Mouse (Mus musculus): ENCODE results near the gene Ccdc62. TPM values are rescaled to one million over a fixed set of nuclear protein-coding genes. Genes with fewer than 3 reads are reported as not detected.
A peak's percentile ranks its signal among the peaks of the same experiment; 100 is the strongest.

The Ccdc62 gene
- polyA plus RNA-seq, 1 experiment from 2014 or later: 5.0 TPM

DNA sequence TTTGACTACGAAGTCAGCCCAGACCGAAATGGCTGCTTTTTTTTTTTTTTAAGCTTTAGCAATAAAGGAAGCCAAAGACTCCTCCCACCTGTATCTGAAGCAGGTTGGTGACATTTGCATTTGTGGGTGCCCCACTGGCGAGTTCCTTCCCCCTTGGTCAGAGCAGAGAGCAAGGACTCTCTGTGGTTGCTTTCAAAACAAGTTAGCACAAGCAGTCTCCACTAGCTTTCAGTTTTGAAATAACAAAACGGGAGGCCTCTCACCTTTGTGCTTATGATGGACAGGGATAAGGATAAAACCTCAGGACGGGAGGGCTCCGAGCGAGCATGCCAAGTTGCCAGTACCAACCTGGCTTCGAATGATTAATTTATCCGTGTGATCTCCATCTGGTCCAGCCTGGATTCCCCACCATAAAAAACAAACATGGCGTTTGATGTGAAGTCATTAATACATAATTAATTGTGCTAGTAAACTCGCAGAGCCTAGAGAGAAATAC, 44.2 kb downstream of the Ccdc62 start:
- H3K9me3 ChIP-seq: no peaks in the 10 kb centered on the region
- H3K27ac ChIP-seq: no peak overlapping the region
- peak overlapping the region; percentile 78 for H3K4me3 ChIP-seq
- peaks cover 46% of the 10 kb centered on the region for H3K27me3 ChIP-seq (ENCODE audit: poor library complexity, severe bottlenecking)
- peaks cover 42% of the 10 kb centered on the region for H3K4me1 ChIP-seq
- 41% methylated on average over 11 of the region's 11 CpGs for WGBS
- H3K36me3 ChIP-seq (replicated peaks): no peaks in the 10 kb centered on the region
- no peak for DNase-seq (ENCODE audit: extremely low spot score, low spot score)

DNA sequence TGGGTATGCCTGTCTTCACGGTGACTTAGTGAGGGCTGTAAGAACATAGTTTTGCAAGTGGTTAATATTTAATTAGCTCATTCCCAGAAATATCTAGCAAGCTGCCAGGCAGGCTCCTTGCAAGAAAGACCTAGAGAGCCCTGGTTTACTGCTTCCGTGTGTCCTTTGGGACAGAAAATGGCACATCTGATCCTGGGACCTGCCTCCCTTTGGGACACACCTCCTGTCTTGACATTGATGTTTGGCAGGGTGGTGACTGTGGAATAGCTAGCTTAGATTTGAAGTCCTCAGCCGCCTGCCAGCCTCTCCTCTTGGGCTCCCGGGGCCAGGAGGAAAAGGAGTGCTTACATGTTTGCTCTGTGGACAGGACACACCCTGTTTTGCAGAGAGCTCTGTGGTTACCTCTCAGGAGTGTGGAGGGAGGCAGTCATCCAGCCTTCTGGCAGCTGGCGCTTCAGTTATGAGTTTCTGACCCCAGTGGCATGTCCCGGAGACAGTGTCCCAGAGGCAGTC, 45.2 kb downstream of the Ccdc62 start:
- no peaks in the 10 kb centered on the region for H3K9me3 ChIP-seq
- peaks cover 42% of the 10 kb centered on the region for H3K4me1 ChIP-seq
- H3K27me3 ChIP-seq (ENCODE audit: poor library complexity, severe bottlenecking): peaks cover 46% of the 10 kb centered on the region
- no peaks in the 10 kb centered on the region for H3K36me3 ChIP-seq (replicated peaks)
- H3K27ac ChIP-seq: no peak overlapping the region
- H3K4me3 ChIP-seq: no peak overlapping the region
- DNase-seq (ENCODE audit: extremely low spot score, low spot score): no peak
- 85% methylated on average over 6 of the region's 6 CpGs for WGBS

DNA sequence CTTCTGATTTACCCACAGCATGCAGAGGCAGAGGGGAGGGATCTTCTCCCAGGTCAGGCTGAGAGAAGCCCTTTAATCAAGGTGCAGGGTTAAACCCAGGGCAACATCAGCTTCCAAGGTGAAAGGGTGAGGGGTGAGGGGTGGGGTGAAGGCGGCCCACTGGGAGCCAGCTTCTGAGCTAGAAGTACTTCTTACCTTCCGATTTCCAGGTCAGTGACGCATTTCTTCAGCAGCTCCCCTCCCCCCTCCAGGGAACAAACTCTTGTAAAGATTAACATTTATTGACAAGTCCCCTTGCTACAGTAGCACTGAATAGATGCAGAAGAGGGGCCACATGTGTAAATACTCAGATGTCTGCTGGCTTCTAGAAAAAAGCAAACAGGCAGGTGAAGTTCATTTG, 46.8 kb downstream of the Ccdc62 start:
- Histone ChIP-seq H3K4me3 (no peak overlapping the region), H3K36me3 (replicated peaks) (no peaks in the 10 kb centered on the region), H3K4me1 (peaks cover 42% of the 10 kb centered on the region), H3K27me3 (ENCODE audit: poor library complexity, severe bottlenecking) (peaks cover 39% of the 10 kb centered on the region), H3K9me3 (no peaks in the 10 kb centered on the region), H3K27ac (no peak overlapping the region)
- DNase-seq (ENCODE audit: extremely low spot score, low spot score): no peak
- WGBS: 48% methylated on average over 3 of the region's 3 CpGs

DNA sequence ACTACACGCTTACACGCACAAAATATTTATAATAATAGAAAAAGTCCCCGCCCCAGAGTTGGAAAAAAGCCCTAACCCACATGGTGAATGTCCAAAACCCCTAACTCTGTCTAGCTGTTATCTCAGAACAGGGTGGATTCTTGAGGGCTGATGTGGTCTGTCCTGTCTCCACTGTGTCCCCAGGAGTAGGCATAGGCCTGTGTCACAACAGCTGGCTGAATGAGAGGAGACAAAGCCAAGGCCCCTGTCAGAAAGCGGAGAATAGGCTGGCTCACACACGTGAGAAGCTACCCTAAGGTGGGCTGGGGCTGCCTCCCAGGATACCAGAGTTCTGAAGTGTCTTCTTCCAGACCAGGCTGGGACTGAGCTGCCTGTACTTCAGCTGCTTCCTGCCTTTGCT, 47.7 kb downstream of the Ccdc62 start:
- WGBS: 83% methylated on average over 5 of the region's 5 CpGs
- DNase-seq (ENCODE audit: extremely low spot score, low spot score): no peak
- peaks cover 45% of the 10 kb centered on the region for H3K4me1 ChIP-seq
- H3K36me3 ChIP-seq (replicated peaks): no peaks in the 10 kb centered on the region
- peaks cover 31% of the 10 kb centered on the region for H3K27me3 ChIP-seq (ENCODE audit: poor library complexity, severe bottlenecking)
- no peak overlapping the region for H3K4me3 ChIP-seq
- no peak overlapping the region for H3K27ac ChIP-seq
- H3K9me3 ChIP-seq: no peaks in the 10 kb centered on the region

DNA sequence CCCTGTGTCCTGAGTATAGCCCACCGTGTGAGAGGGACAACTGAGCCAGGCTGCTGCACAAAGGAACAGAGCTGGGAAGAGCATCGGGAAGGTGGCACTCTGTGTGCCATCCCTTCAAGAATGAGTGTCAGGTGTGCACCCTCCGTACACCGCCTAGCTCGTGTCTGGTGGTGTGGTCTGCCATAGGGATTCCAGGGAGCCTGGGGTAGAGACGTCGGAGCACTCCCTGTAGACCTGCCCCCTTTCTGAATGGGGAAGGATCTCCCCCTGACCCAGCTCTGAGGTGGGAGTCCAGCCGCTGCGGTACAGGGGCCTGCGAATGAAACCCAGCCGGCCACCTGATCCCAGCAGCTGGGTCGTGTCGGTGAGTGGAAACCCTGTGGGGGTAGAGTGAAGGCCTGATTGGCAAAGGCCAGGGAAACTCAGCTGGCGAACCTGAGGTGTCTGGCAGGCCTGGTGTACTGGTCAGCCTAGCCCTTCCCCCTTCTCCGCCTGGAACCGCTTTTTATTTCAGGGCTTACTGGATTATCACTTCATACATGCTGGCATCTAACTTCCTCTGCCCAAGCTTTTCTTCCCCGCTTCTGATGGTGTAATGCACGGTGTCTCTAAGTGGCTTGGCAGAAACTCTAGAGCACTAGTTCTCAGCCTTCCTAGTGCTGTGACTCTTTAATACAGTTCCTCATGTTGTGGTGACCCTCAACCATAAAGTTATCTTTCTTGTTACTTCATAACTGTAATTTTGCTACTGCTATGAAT, 48.9 kb downstream of the Ccdc62 start:
- WGBS: 86% methylated on average over 18 of the region's 18 CpGs
- H3K4me3 ChIP-seq: no peak overlapping the region
- DNase-seq (ENCODE audit: extremely low spot score, low spot score): no peak
- H3K9me3 ChIP-seq: no peaks in the 10 kb centered on the region
- no peak overlapping the region for H3K27ac ChIP-seq
- peaks cover 32% of the 10 kb centered on the region for H3K4me1 ChIP-seq
- H3K36me3 ChIP-seq (replicated peaks): no peaks in the 10 kb centered on the region
- peaks cover 25% of the 10 kb centered on the region for H3K27me3 ChIP-seq (ENCODE audit: poor library complexity, severe bottlenecking)

DNA sequence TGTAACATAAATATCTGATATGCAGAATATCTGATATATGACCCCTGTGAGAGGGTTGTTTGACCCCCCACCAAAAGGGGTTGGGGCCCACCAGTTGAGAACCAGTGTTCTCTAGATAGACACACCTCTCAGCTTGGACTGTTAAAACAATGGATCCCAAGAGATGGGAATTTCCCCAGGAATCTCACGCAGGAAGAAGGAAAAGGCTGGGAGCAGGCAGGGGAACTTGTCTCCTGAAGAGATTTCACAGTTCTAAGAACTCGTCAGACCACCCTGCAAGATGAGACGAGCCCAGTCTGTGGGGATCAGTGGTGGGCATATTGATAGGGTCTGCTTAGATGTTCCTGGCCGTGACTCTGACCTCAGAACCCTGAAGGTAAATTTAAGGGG, 49.5 kb downstream of the Ccdc62 start:
- H3K27me3 ChIP-seq (ENCODE audit: poor library complexity, severe bottlenecking): peaks cover 19% of the 10 kb centered on the region
- no peak for DNase-seq (ENCODE audit: extremely low spot score, low spot score)
- 71% methylated on average over 4 of the region's 4 CpGs for WGBS
- H3K4me3 ChIP-seq: no peak overlapping the region
- no peak overlapping the region for H3K27ac ChIP-seq
- no peaks in the 10 kb centered on the region for H3K36me3 ChIP-seq (replicated peaks)
- H3K9me3 ChIP-seq: no peaks in the 10 kb centered on the region
- peaks cover 27% of the 10 kb centered on the region for H3K4me1 ChIP-seq

DNA sequence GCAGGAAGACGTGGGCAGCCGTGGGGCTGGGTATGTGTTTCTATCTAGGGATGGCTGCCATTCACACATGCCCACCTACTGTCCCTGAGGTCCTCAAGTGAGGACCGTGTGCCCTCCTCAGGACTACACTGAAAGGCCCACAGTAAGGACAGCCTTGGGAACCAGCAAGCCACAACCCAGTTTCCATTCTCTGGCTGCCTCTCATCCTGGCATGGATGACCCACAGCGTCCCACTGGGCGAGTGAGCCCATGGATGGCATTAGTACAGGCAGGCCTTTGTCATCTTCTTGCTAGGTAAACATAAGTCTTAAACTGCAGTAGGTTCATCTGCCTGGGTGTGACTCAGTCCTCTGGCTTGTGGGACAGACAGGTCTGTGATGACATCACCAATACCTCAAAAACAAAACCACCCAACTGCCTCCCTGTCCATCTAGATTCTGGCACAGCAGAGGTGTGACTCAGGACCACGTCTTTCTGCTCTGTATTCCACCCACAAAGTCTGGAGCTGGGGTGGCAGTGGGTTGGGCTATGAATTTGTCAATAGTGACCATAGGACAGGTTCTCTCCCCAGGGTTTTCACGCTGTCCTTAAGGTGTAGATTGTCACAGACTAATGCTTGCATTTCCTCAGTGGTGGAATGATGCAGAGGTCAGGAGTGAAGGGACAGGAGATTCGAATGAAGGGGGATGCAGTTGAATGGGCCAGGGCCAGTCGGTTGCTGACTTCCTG, 50.2 kb downstream of the Ccdc62 start:
- Histone ChIP-seq H3K27me3 (ENCODE audit: poor library complexity, severe bottlenecking) (peaks cover 12% of the 10 kb centered on the region), H3K36me3 (replicated peaks) (no peaks in the 10 kb centered on the region), H3K27ac (no peak overlapping the region), H3K9me3 (no peaks in the 10 kb centered on the region), H3K4me3 (no peak overlapping the region), H3K4me1 (peaks cover 31% of the 10 kb centered on the region)
- WGBS: 86% methylated on average over 9 of the region's 9 CpGs
- no peak for DNase-seq (ENCODE audit: extremely low spot score, low spot score)

DNA sequence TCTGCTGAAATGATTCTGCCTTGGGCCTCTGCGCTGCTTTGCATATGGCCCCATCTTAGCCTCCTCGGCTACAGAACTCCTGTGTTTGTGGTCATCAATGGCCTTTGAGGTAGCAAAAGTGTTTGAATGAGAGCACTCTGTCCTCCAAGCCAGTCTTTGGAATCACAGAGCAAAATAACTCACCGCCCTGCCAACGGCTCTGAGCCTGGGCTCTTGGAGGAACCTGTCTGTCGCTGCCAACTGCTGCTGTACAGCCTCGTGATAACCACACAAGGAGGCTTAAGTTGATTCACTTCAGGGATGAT, 50.7 kb downstream of the Ccdc62 start:
- H3K4me1 ChIP-seq: peaks cover 29% of the 10 kb centered on the region
- WGBS: 86% methylated on average over 6 of the region's 6 CpGs
- H3K27me3 ChIP-seq (ENCODE audit: poor library complexity, severe bottlenecking): peaks cover 7% of the 10 kb centered on the region
- no peak overlapping the region for H3K4me3 ChIP-seq
- no peaks in the 10 kb centered on the region for H3K9me3 ChIP-seq
- no peak overlapping the region for H3K27ac ChIP-seq
- no peak for DNase-seq (ENCODE audit: extremely low spot score, low spot score)
- no peaks in the 10 kb centered on the region for H3K36me3 ChIP-seq (replicated peaks)

DNA sequence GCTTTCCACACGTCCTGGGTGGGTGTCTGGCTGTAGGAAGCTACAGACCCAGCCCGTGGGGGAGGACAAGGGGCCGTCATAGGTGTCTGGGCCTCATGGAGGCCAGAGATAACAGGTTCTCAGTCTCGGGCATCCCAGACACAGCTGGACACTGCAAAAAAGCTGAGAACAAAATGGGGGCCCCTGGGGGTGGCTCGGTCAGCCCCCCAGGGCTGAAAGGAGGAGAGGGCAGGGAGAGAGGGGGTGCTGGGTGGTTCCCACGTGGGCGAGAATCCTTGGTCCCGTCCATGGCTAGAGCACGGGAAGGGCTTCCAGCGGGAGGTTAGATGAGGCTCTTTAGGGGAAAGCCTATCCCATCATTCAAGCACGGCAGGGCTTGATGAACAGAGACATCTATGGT, 52.4 kb downstream of the Ccdc62 start:
- Histone ChIP-seq H3K27ac (no peak overlapping the region), H3K36me3 (replicated peaks) (no peaks in the 10 kb centered on the region), H3K4me1 (peaks cover 22% of the 10 kb centered on the region), H3K4me3 (no peak overlapping the region), H3K27me3 (ENCODE audit: poor library complexity, severe bottlenecking) (no peaks in the 10 kb centered on the region; the same call in 1 of the 2 replicates), H3K9me3 (no peaks in the 10 kb centered on the region)
- no peak for DNase-seq (ENCODE audit: extremely low spot score, low spot score)
- 90% methylated on average over 11 of the region's 11 CpGs for WGBS

DNA sequence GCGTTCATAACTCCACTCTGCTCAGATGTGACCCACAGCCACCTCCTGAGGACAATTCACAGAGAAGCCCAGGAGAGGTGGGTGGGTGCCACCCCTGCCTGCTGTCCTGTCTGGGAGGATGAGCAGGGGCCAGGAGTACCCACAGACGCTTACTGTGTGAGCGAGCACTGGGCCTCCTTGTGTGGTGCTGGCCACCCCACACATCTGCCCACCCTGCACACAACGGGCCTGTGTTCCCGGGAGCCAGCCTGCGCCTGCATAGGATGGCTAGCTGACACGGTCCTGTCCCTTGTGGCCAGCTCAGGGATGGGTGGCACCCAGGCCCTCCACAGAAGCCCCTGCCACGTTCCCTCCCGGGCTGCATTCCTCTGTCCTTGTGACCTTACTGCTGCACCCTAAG, 55.0 kb downstream of the Ccdc62 start:
- Histone ChIP-seq H3K27me3 (ENCODE audit: poor library complexity, severe bottlenecking) (no peaks in the 10 kb centered on the region), H3K27ac (0 out of 2 replicates have a peak overlapping the region, but pooled peaks have one; percentile 0), H3K4me3 (no peak overlapping the region), H3K9me3 (no peaks in the 10 kb centered on the region), H3K36me3 (replicated peaks) (no peaks in the 10 kb centered on the region), H3K4me1 (peaks cover 19% of the 10 kb centered on the region)
- 87% methylated on average over 9 of the region's 9 CpGs for WGBS
- no peak for DNase-seq (ENCODE audit: extremely low spot score, low spot score)

DNA sequence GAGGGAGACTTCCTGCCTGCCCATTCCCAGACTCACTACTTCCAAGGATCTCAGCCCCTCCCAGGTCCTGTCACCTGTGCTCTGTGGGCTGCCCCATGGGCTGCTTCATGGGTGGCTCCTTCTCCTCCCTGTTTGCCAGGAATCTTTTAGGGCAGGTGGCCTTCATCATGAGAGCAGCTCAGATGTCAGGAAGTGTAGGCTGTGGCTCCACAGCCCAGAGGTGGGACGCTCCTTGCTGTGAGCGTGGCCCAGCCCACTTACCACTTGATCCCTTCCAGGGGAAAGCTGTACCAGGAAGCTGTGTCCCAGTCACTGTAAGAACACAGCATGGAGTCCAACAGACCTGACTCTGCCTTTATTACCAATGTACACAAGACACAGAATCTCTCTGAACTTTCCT, 56.4 kb downstream of the Ccdc62 start:
- no peaks in the 10 kb centered on the region for H3K27me3 ChIP-seq (ENCODE audit: poor library complexity, severe bottlenecking)
- peaks cover 19% of the 10 kb centered on the region for H3K4me1 ChIP-seq
- no peaks in the 10 kb centered on the region for H3K9me3 ChIP-seq
- no peak overlapping the region for H3K27ac ChIP-seq
- H3K4me3 ChIP-seq: no peak overlapping the region
- no peaks in the 10 kb centered on the region; the same call in 1 of the 2 replicates for H3K36me3 ChIP-seq (replicated peaks)
- DNase-seq (ENCODE audit: extremely low spot score, low spot score): no peak
- WGBS: 73% methylated on average over 2 of the region's 2 CpGs

DNA sequence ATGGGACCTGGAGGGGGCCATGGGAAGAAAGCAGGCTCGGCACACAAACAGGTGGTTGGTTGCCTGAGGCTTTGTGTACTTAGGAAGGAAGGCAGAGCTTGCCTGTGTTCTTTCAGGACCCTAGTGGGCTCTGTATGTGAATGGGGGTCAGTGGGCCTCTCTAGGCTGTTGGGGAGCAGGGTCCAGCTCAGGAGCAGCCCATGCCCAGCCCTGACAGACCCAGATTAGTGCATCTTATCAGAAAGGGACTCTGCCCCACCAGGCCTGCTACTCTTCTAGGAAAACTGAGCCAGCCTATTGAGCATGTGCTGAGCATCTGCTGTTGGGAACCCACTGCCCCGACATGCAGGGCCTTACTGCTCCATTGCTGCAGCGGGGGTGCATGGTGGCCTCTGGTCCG, 57.0 kb downstream of the Ccdc62 start:
- H3K9me3 ChIP-seq: no peaks in the 10 kb centered on the region
- H3K36me3 ChIP-seq (replicated peaks): no peaks in the 10 kb centered on the region; the same call in 1 of the 2 replicates
- 80% methylated on average over 4 of the region's 4 CpGs for WGBS
- peaks cover 19% of the 10 kb centered on the region for H3K4me1 ChIP-seq
- H3K27me3 ChIP-seq (ENCODE audit: poor library complexity, severe bottlenecking): no peaks in the 10 kb centered on the region
- DNase-seq (ENCODE audit: extremely low spot score, low spot score): no peak
- peak overlapping the region; percentile 22; the same call in 1 of the 2 replicates for H3K27ac ChIP-seq
- H3K4me3 ChIP-seq: no peak overlapping the region
